29 mouse cellular contexts compared by ENCODE assay signal in the genomic region with DNA sequence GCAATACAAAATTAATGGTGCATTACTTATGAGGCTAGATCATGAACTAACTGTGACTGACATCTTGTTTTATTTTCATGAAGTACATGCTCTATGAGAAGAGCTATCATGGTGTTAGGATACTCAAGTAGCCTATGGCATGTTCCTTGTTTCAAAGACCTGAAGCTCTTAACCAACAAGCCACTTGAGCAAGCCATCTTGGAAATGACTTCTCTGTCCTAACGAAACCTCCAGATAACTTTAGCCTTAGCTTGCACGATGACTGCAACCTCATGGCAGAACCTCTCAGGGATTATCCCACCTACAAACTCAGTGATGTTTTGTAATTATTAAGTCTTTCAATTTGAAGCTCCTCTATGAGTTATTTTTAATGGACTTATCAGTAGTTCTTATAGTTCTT.
"Had no signal": no experiment of that assay in that cellular context is flagged by ENCODE, and none has a peak within 500 bp of the region (broad histone marks: within the 10 kb centered on the region; RNA-seq: fewer than 3 reads in every experiment).

No protein-coding gene starts in this region.

- H3K4me3 ChIP-seq: embryonic facial prominence, embryonic 10.5 days; embryonic facial prominence, embryonic 12.5 days; embryonic facial prominence, embryonic 13.5 days; embryonic facial prominence, embryonic 15.5 days; erythroblast, embryonic 14.5 days; forebrain, embryonic 10.5 days; forebrain, embryonic 12.5 days; forebrain, embryonic 13.5 days; forebrain, embryonic 15.5 days; gastrocnemius, adult 2 months; heart, adult 2 months had no signal

- H3K9me3 ChIP-seq: embryonic facial prominence, embryonic 10.5 days; embryonic facial prominence, embryonic 12.5 days; embryonic facial prominence, embryonic 13.5 days; embryonic facial prominence, embryonic 15.5 days; forebrain, embryonic 10.5 days; forebrain, embryonic 12.5 days; forebrain, embryonic 13.5 days; forebrain, embryonic 15.5 days had no signal

- H3K27ac ChIP-seq: embryonic facial prominence, embryonic 10.5 days; embryonic facial prominence, embryonic 12.5 days; embryonic facial prominence, embryonic 13.5 days; embryonic facial prominence, embryonic 15.5 days; forebrain, embryonic 10.5 days; forebrain, embryonic 12.5 days; forebrain, embryonic 13.5 days; forebrain, embryonic 15.5 days; gastrocnemius, adult 2 months; heart, adult 2 months had no signal

- H3K4me2 ChIP-seq: embryonic facial prominence, embryonic 12.5 days; embryonic facial prominence, embryonic 13.5 days; embryonic facial prominence, embryonic 15.5 days; forebrain, embryonic 12.5 days; forebrain, embryonic 13.5 days; forebrain, embryonic 15.5 days had no signal

- H3K9ac ChIP-seq: embryonic facial prominence, embryonic 12.5 days; embryonic facial prominence, embryonic 13.5 days; embryonic facial prominence, embryonic 15.5 days; forebrain, embryonic 12.5 days; forebrain, embryonic 13.5 days; forebrain, embryonic 15.5 days; forebrain, postnatal 0 days had no signal

- DNase-seq: cerebellum, adult 2 months; cerebellum, adult 8-10 months; cerebellum, adult 9-10 months; cerebellum, adult 9-11 months; cerebellum, postnatal 10 days; cerebellum, postnatal 14 days; cerebellum, postnatal 25 days; cerebellum, postnatal 36 days; embryo, embryonic 11 days; forebrain, postnatal 0 days; gastrocnemius, adult 2 months; gastrocnemius, postnatal 10 days; gastrocnemius, postnatal 14 days; gastrocnemius, postnatal 25 days; gastrocnemius, postnatal 36 days; heart, adult 11 months; heart, adult 18-20 months; heart, adult 2 months had no signal

- ATAC-seq: forebrain, embryonic 13.5 days; forebrain, embryonic 14.5 days; forebrain, embryonic 15.5 days; forebrain, embryonic 16.5 days; forebrain, postnatal 0 days had no signal

- H3K4me1 ChIP-seq: embryonic facial prominence, embryonic 10.5 days; embryonic facial prominence, embryonic 12.5 days; embryonic facial prominence, embryonic 15.5 days; forebrain, embryonic 10.5 days; forebrain, embryonic 12.5 days; forebrain, embryonic 13.5 days; forebrain, embryonic 15.5 days had no signal

- H3K36me3 ChIP-seq: embryonic facial prominence, embryonic 10.5 days; embryonic facial prominence, embryonic 12.5 days; embryonic facial prominence, embryonic 13.5 days; embryonic facial prominence, embryonic 15.5 days; forebrain, embryonic 10.5 days; forebrain, embryonic 12.5 days; forebrain, embryonic 15.5 days had no signal

- H3K27me3 ChIP-seq: embryonic facial prominence, embryonic 12.5 days; embryonic facial prominence, embryonic 13.5 days; embryonic facial prominence, embryonic 15.5 days; forebrain, embryonic 12.5 days; forebrain, embryonic 13.5 days; forebrain, embryonic 15.5 days had no signal
